Mouse (Mus musculus): ENCODE data around the gene Shank3. TPM values are rescaled to one million over a fixed set of nuclear protein-coding genes. Genes with fewer than 3 reads are reported as not detected.

Gene Shank3
- polyA plus RNA-seq, 1 experiment from 2014 or later = 2.5 TPM

DNA sequence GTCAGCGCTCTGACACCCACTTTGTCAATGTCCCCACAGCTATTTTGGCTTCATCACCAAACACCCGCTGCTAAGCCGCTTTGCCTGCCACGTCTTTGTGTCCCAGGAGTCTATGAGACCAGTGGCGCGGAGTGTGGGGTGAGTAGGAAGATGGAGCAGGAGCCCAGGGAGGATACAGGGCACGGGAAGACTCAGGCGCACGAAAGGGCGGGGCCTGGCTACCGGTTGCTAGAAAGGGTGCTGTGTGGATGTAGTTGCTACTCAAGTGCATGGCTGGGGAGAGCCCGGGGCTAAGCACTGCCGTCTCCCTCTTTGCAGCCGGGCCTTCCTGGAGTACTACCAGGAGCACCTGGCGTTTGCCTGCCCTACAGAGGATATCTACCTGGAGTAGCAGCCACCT is 38.1 kb upstream of the Shank3 start:
- Histone ChIP-seq H3K4me3 (ENCODE audit: low read length) (no peak overlapping the region), H3K27me3 (ENCODE audit: control insufficient read depth, insufficient read depth, low read depth, low read length) (no peaks in the 10 kb centered on the region; the same call in 1 of the 2 replicates), H3K9ac (ENCODE audit: low read length) (no peak overlapping the region), H3K4me2 (ENCODE audit: low read depth, low read length) (no peak overlapping the region), H3K36me3 (ENCODE audit: control insufficient read depth, insufficient read depth, low read length) (no peaks in the 10 kb centered on the region), H3K9me3 (ENCODE audit: control insufficient read depth, low read length) (no peaks in the 10 kb centered on the region), H3K27ac (ENCODE audit: low read length) (no peak overlapping the region), H3K4me1 (replicated peaks; ENCODE audit: control insufficient read depth, insufficient read depth, low read length) (no peaks in the 10 kb centered on the region)
- ATAC-seq (ENCODE audit: low read depth) = no peak
- WGBS = 58% methylated on average over 15 of the region's 15 CpGs

DNA sequence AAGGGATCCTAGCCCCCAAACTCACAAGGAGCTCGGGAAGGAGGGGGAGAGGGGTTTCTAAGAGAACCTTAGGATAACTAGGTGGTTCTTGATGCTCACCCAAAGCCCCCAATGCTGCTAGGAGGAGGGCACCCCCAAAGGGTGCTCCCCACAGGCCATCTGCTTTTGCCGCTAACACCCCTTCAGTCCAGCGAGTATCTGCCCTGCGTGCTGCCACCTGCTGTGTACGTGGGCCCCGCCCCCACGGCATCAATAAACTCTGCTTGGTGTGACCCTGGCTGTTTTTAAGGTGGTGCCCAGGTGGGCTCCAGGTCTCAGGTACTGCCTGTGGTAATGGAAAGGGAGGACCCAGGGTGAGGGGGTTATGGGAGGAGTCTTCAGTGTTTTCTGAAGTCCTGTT is 37.2 kb upstream of the Shank3 start:
- no peak for ATAC-seq (ENCODE audit: low read depth)

GRCm38 (mm10) chr15:89463334-89464235 is 35.8 kb upstream of the Shank3 start:
- Histone ChIP-seq H3K27ac (ENCODE audit: low read length) (no peak overlapping the region), H3K4me1 (replicated peaks; ENCODE audit: control insufficient read depth, insufficient read depth, low read length) (no peaks in the 10 kb centered on the region), H3K4me2 (ENCODE audit: low read depth, low read length) (no peak overlapping the region), H3K27me3 (ENCODE audit: control insufficient read depth, insufficient read depth, low read depth, low read length) (no peaks in the 10 kb centered on the region), H3K4me3 (ENCODE audit: low read length) (no peak overlapping the region), H3K9ac (ENCODE audit: low read length) (no peak overlapping the region), H3K9me3 (ENCODE audit: control insufficient read depth, low read length) (no peaks in the 10 kb centered on the region), H3K36me3 (ENCODE audit: control insufficient read depth, insufficient read depth, low read length) (no peaks in the 10 kb centered on the region)
- no peak for ATAC-seq (ENCODE audit: low read depth)
- 46% methylated on average over 5 of the region's 5 CpGs for WGBS

More for the DNA sequence above, 37.2 kb upstream of the Shank3 start:
- no peak overlapping the region for H3K27ac ChIP-seq (ENCODE audit: low read length)
- no peaks in the 10 kb centered on the region for H3K9me3 ChIP-seq (ENCODE audit: control insufficient read depth, low read length)
- H3K4me3 ChIP-seq (ENCODE audit: low read length) = no peak overlapping the region
- no peaks in the 10 kb centered on the region for H3K4me1 ChIP-seq (replicated peaks; ENCODE audit: control insufficient read depth, insufficient read depth, low read length)
- no peak overlapping the region for H3K9ac ChIP-seq (ENCODE audit: low read length)
- no peaks in the 10 kb centered on the region for H3K36me3 ChIP-seq (ENCODE audit: control insufficient read depth, insufficient read depth, low read length)
- 65% methylated on average over 7 of the region's 7 CpGs for WGBS
- no peak overlapping the region for H3K4me2 ChIP-seq (ENCODE audit: low read depth, low read length)
- H3K27me3 ChIP-seq (ENCODE audit: control insufficient read depth, insufficient read depth, low read depth, low read length) = no peaks in the 10 kb centered on the region; the same call in 1 of the 2 replicates

DNA sequence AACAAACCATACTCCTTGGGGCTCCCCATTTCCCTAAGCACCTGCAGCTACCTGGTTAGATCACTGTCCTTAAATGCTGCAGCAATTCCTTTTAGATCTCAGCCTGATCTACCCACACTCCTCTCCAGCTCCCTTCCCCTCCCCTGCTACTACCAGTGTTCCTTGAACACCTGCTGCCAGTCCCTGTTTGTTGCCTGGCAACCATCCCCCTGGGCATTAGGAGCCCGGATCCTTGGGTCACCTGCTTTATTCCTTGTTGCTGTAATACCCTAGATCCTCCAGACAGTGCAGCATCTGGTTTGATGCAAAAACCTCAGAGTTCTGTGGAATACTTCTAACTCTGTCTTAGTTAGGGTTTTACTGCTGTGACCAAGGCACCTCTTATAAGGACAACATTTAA is 34.4 kb upstream of the Shank3 start:
- Histone ChIP-seq H3K4me1 (replicated peaks; ENCODE audit: control insufficient read depth, insufficient read depth, low read length) (no peaks in the 10 kb centered on the region), H3K27ac (ENCODE audit: low read length) (no peak overlapping the region), H3K4me2 (ENCODE audit: low read depth, low read length) (no peak overlapping the region), H3K36me3 (ENCODE audit: control insufficient read depth, insufficient read depth, low read length) (no peaks in the 10 kb centered on the region), H3K27me3 (ENCODE audit: control insufficient read depth, insufficient read depth, low read depth, low read length) (no peaks in the 10 kb centered on the region), H3K9me3 (ENCODE audit: control insufficient read depth, low read length) (no peaks in the 10 kb centered on the region), H3K4me3 (ENCODE audit: low read length) (no peak overlapping the region), H3K9ac (ENCODE audit: low read length) (no peak overlapping the region)
- 7% methylated on average over 1 of the region's 1 CpGs for WGBS
- ATAC-seq (ENCODE audit: low read depth) = no peak

GRCm38 (mm10) chr15:89468577-89468976 is 30.8 kb upstream of the Shank3 start:
- no peak for ATAC-seq (ENCODE audit: low read depth)
- no peaks in the 10 kb centered on the region for H3K36me3 ChIP-seq (ENCODE audit: control insufficient read depth, insufficient read depth, low read length)
- no peaks in the 10 kb centered on the region for H3K4me1 ChIP-seq (replicated peaks; ENCODE audit: control insufficient read depth, insufficient read depth, low read length)
- H3K4me3 ChIP-seq (ENCODE audit: low read length) = no peak overlapping the region
- H3K9me3 ChIP-seq (ENCODE audit: control insufficient read depth, low read length) = no peaks in the 10 kb centered on the region
- 36% methylated on average over 2 of the region's 2 CpGs for WGBS
- no peak overlapping the region for H3K9ac ChIP-seq (ENCODE audit: low read length)
- H3K27me3 ChIP-seq (ENCODE audit: control insufficient read depth, insufficient read depth, low read depth, low read length) = no peaks in the 10 kb centered on the region
- no peak overlapping the region for H3K4me2 ChIP-seq (ENCODE audit: low read depth, low read length)
- H3K27ac ChIP-seq (ENCODE audit: low read length) = no peak overlapping the region

GRCm38 (mm10) chr15:89471476-89471875 is 27.9 kb upstream of the Shank3 start:
- no peak for ATAC-seq (ENCODE audit: low read depth)
- Histone ChIP-seq H3K9ac (ENCODE audit: low read length) (no peak overlapping the region), H3K36me3 (ENCODE audit: control insufficient read depth, insufficient read depth, low read length) (no peaks in the 10 kb centered on the region), H3K27me3 (ENCODE audit: control insufficient read depth, insufficient read depth, low read depth, low read length) (no peaks in the 10 kb centered on the region), H3K4me2 (ENCODE audit: low read depth, low read length) (no peak overlapping the region), H3K4me1 (replicated peaks; ENCODE audit: control insufficient read depth, insufficient read depth, low read length) (peaks cover 5% of the 10 kb centered on the region), H3K27ac (ENCODE audit: low read length) (no peak overlapping the region), H3K9me3 (ENCODE audit: control insufficient read depth, low read length) (no peaks in the 10 kb centered on the region), H3K4me3 (ENCODE audit: low read length) (no peak overlapping the region)
- 82% methylated on average over 4 of the region's 4 CpGs for WGBS

GRCm38 (mm10) chr15:89473370-89473769 is 26.1 kb upstream of the Shank3 start:
- no peak for ATAC-seq (ENCODE audit: low read depth)
- H3K4me1 ChIP-seq (replicated peaks; ENCODE audit: control insufficient read depth, insufficient read depth, low read length) = peaks cover 8% of the 10 kb centered on the region
- WGBS = 76% methylated on average over 9 of the region's 9 CpGs
- H3K9me3 ChIP-seq (ENCODE audit: control insufficient read depth, low read length) = no peaks in the 10 kb centered on the region
- no peak overlapping the region for H3K4me2 ChIP-seq (ENCODE audit: low read depth, low read length)
- no peaks in the 10 kb centered on the region for H3K27me3 ChIP-seq (ENCODE audit: control insufficient read depth, insufficient read depth, low read depth, low read length)
- H3K27ac ChIP-seq (ENCODE audit: low read length) = no peak overlapping the region
- H3K4me3 ChIP-seq (ENCODE audit: low read length) = no peak overlapping the region
- H3K36me3 ChIP-seq (ENCODE audit: control insufficient read depth, insufficient read depth, low read length) = no peaks in the 10 kb centered on the region
- no peak overlapping the region for H3K9ac ChIP-seq (ENCODE audit: low read length)

DNA sequence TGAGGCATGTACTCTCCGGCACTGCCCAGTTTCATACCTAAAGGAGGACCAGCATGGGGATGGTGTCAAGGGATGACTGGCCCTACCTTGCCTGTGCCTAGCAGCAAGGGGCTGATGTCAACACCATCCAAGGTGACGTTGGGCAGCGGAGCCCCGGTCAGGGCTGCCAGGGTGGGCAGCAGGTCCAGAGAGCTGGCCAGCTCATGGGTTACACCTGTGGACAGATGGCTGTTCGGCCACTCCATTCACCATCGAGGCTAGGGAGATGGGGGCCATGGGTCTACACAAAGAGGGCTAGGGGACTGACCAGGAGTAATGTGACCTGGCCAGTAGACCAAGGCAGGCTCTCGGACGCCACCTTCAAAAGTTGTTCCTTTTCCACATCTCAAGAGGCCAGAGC is 25.5 kb upstream of the Shank3 start:
- Histone ChIP-seq H3K27me3 (ENCODE audit: control insufficient read depth, insufficient read depth, low read depth, low read length) (no peaks in the 10 kb centered on the region), H3K27ac (ENCODE audit: low read length) (no peak overlapping the region), H3K4me2 (ENCODE audit: low read depth, low read length) (no peak overlapping the region), H3K4me3 (ENCODE audit: low read length) (no peak overlapping the region), H3K36me3 (ENCODE audit: control insufficient read depth, insufficient read depth, low read length) (no peaks in the 10 kb centered on the region), H3K4me1 (replicated peaks; ENCODE audit: control insufficient read depth, insufficient read depth, low read length) (peaks cover 8% of the 10 kb centered on the region), H3K9me3 (ENCODE audit: control insufficient read depth, low read length) (no peaks in the 10 kb centered on the region), H3K9ac (ENCODE audit: low read length) (no peak overlapping the region)
- ATAC-seq (ENCODE audit: low read depth) = no peak
- WGBS = 93% methylated on average over 8 of the region's 8 CpGs

DNA sequence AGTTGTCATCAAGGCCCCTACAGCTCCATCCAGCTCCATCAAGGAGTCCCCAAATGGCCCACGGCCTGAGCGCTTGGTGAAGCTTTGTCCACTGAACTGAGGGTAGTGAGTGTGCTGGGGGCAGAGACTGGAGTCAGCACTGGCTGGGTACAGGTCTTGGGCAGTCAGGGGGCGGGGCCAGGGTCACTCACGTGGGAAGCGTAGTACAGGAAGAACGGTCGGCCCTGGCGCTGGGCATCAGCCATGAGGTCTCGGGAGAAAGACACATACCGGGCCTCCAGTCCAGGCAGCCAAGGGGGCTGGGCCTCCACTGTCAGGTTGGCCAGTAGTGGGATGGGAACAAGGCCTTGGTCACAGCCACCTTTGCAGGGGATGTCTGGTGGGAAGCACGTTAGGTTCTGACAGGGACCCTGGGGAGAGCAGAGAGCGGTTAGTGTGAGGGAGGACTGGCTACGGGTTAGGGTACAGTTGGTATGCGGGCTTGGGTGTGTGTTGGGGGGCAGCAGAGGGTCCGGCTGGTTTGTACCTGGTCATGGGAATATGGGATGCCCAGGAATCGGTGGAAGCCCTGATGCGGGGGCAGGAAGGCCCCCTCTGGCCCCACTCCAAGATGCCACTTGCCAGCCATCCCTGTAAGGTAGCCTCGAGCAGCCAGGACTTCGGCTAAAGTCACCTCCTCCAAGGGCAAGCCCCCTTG is 24.7 kb upstream of the Shank3 start:
- H3K27me3 ChIP-seq (ENCODE audit: control insufficient read depth, insufficient read depth, low read depth, low read length) = no peaks in the 10 kb centered on the region
- H3K36me3 ChIP-seq (ENCODE audit: control insufficient read depth, insufficient read depth, low read length) = no peaks in the 10 kb centered on the region
- no peak overlapping the region for H3K9ac ChIP-seq (ENCODE audit: low read length)
- 88% methylated on average over 19 of the region's 19 CpGs for WGBS
- H3K4me1 ChIP-seq (replicated peaks; ENCODE audit: control insufficient read depth, insufficient read depth, low read length) = peaks cover 8% of the 10 kb centered on the region
- no peaks in the 10 kb centered on the region for H3K9me3 ChIP-seq (ENCODE audit: control insufficient read depth, low read length)
- no peak overlapping the region for H3K4me2 ChIP-seq (ENCODE audit: low read depth, low read length)
- H3K4me3 ChIP-seq (ENCODE audit: low read length) = no peak overlapping the region
- no peak for ATAC-seq (ENCODE audit: low read depth)
- H3K27ac ChIP-seq (ENCODE audit: low read length) = no peak overlapping the region
